Mouse (Mus musculus): ENCODE measurements around the gene Gm40193. TPM values are rescaled to one million over a fixed set of nuclear protein-coding genes. Genes with fewer than 3 reads are reported as not detected.
"Not testable (repeated sequence)": the region's sequence is repeated elsewhere in the genome, so short reads cannot be mapped to it uniquely, and the experiment has no call there.

The Gm40193 gene
- polyA plus RNA-seq, 1 experiment = not detected

DNA sequence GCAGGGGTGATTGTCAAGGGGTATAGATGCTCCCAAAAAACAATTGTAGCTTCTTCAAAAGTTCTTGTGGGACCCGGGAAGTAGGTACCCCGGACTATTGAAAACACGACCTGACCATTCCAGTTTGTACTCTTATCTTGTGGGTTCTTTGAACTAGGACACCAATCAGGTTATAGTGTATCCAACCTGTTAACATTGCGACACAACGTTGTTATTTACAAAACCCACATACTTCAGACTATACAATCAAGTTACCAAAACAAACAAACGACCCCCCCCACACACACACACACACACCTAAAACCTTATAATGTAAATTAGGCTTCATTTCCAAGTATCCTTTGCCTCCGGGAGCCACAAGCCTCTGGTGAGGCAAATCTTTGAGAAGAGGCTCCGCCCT, 8.0 kb downstream of the Gm40193 start:
- H3K27ac ChIP-seq (ENCODE audit: insufficient read depth, low read length) = no peak overlapping the region
- H3K4me1 ChIP-seq (ENCODE audit: control insufficient read depth, insufficient read depth, low read length) = 0 out of 2 replicates have a peak, but pooled peaks cover 5% of the 10 kb centered on the region
- 0 out of 2 replicates have a peak overlapping the region, but pooled peaks have one; percentile 12 for H3K4me3 ChIP-seq (ENCODE audit: insufficient read depth, low read length)
- TF ChIP-seq POLR2A (IDR thresholded peaks at IDR 0.05; ENCODE audit: low read depth, low read length) (no peak; the same call in 1 of the 2 replicates), CTCF (IDR thresholded peaks at IDR 0.05; ENCODE audit: borderline replicate concordance, insufficient read depth, low read length) (no peak)

DNA sequence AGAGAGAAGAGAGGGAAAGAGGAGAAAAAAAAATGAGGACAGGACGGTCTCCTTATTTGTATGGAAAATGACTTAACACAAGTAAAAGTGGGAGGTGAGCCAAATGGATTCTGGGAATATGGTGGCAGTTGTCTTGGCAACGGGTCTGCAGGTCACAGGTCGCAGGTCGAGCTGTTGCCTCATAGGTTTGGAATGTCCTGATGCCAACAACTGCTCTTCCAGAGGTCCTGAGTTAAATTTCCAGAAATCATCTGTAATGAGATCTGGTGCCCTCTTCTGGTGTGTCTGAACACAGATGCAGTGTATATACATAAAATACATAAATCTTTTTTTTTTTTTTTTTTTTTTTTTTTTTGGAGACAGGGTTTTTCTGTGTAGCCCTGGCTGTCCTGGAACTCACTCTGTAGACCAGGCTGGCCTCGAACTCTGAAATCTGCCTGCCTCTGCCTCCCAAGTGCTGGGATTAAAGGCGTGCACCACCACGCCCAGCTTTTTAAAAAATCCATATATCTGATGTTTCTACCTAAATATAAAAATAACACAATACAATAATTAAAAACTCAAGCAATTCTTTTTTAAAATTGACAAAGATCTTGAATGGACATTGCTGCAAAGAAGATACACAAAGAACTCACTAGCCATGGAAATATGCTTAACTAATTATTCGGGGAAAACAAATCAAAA, 9.3 kb downstream of the Gm40193 start:
- not testable (repeated sequence) for H3K4me3 ChIP-seq (ENCODE audit: insufficient read depth, low read length); H3K4me1 ChIP-seq (ENCODE audit: control insufficient read depth, insufficient read depth, low read length); H3K27ac ChIP-seq (ENCODE audit: insufficient read depth, low read length)

DNA sequence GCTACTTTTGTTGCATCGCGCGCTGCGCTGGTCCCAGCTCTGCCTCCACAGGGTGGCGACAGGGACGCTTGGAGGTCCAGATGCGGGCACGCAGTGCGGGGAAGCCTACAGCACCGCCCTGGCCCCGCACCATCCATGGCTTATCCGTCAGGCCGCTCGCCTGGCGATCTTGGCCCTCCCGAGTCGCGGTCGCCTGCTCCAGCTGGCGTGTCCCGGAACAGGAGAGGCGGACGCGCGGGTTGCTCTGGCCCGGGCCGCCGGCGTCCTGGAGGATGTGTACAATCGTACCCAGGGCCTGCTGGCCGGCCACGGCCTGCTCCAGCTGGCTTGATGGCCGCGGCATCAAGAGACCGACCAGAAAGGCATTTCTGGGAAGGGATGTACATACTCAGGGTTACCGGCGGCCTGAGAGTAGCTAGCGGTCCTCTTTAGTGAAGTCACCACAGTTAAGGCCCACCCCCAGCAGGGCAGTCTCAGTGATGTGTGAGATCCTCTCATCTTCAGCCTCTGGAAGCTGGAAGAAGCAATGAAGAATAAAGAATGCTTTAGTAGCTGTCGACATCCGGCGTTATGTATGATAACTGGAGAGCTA, 12.5 kb downstream of the Gm40193 start:
- TF ChIP-seq CTCF (IDR thresholded peaks at IDR 0.05; ENCODE audit: borderline replicate concordance, insufficient read depth, low read length) = peak; percentile 6; the same call in 1 of the 2 replicates
- peak; percentile 35; the same call in 1 of the 2 replicates for TF ChIP-seq POLR2A (IDR thresholded peaks at IDR 0.05; ENCODE audit: low read depth, low read length)
- H3K27ac ChIP-seq (ENCODE audit: insufficient read depth, low read length) = no peak overlapping the region
- no peak overlapping the region for H3K4me3 ChIP-seq (ENCODE audit: insufficient read depth, low read length)
- no peaks in the 10 kb centered on the region for H3K4me1 ChIP-seq (ENCODE audit: control insufficient read depth, insufficient read depth, low read length)

DNA sequence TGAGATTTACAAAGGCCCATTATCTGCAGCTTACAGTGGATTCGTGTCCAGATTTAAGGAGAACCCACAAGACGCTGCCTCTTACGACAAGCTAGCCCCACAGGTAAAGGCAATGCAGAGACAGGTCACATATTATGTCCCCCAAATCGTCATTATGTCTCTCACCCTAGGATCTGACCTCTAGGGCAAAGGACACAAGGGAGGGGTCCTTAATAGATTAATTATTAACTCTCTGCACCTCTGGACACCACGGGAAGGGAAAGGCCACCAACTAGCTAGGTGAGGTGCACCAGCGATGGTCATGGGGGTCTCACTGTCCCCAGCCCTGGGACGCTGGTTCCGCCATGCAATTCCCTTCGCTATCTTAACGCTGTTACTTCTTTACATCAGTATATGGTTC, 13.8 kb downstream of the Gm40193 start, which contains the start of gene Gltpd2:
Gene Gltpd2 (plus strand): TSS at position 274 of the 400 bp plus-strand sequence.
- H3K27ac ChIP-seq (ENCODE audit: insufficient read depth, low read length) = no peak within 1 kb of the TSS
- no peaks in the 10 kb centered on the region for H3K4me1 ChIP-seq (ENCODE audit: control insufficient read depth, insufficient read depth, low read length)

DNA sequence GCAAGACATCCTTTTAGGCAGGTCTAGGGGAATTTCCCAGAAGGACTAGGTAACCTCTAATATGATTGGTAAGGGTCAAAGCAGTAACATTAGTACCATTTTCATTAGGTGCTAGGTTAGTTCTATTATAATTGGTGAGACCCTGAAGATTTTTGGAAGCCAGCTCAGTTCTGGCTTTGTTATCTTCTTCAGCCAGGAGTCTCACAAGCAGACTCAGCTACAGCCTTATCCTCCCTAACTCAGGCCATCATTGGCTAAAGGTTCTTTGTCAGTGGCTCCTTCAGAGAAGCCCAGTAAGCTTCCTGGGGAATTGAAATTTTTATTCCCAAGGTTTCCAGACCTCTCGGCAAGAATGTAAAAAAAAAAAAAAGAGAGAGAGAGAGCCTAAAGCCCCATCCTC, 14.3 kb downstream of the Gm40193 start:
- Histone ChIP-seq H3K27ac (ENCODE audit: insufficient read depth, low read length) (no peak overlapping the region), H3K4me1 (ENCODE audit: control insufficient read depth, insufficient read depth, low read length) (no peaks in the 10 kb centered on the region), H3K4me3 (ENCODE audit: insufficient read depth, low read length) (no peak overlapping the region)
- TF ChIP-seq CTCF (IDR thresholded peaks at IDR 0.05; ENCODE audit: borderline replicate concordance, insufficient read depth, low read length) (no peak), POLR2A (IDR thresholded peaks at IDR 0.05; ENCODE audit: low read depth, low read length) (no peak)

More for the DNA sequence above, 13.8 kb downstream of the Gm40193 start, which contains the start of gene Gltpd2:
- no peak within 1 kb of the TSS for H3K4me3 ChIP-seq (ENCODE audit: insufficient read depth, low read length)
- no peak for TF ChIP-seq CTCF (IDR thresholded peaks at IDR 0.05; ENCODE audit: borderline replicate concordance, insufficient read depth, low read length)
- TF ChIP-seq POLR2A (IDR thresholded peaks at IDR 0.05; ENCODE audit: low read depth, low read length) = no peak

GRCm38 (mm10) chr11:70516352-70516751, 16.4 kb downstream of the Gm40193 start:
- Histone ChIP-seq H3K4me1 (ENCODE audit: control insufficient read depth, insufficient read depth, low read length) (no peaks in the 10 kb centered on the region), H3K27ac (ENCODE audit: insufficient read depth, low read length) (no peak overlapping the region), H3K4me3 (ENCODE audit: insufficient read depth, low read length) (no peak overlapping the region)
- TF ChIP-seq CTCF (IDR thresholded peaks at IDR 0.05; ENCODE audit: borderline replicate concordance, insufficient read depth, low read length) (no peak), POLR2A (IDR thresholded peaks at IDR 0.05; ENCODE audit: low read depth, low read length) (no peak)

DNA sequence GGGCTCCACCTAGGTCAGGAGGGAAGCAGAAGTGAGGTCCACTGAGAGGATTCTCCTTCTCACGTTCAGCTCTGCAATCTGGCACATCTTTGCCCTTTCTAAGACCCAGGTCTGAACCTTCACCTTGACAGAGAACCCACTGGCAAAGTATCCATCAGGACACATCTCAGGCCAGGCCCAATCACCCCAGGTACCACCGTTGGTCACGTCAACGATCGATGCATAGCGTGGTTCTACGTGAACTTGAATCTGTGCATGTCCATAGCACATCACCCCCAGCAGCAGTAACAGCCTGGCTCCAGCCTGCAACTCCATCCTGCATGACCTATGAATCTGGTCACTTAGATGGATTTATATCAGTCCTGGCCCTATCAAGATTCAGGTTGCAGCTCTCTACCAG, 18.5 kb downstream of the Gm40193 start, which contains the start of gene Vmo1:
Gene Vmo1 (minus strand): TSS at position 329 of the 400 bp plus-strand sequence.
- no peak within 1 kb of the TSS for H3K4me3 ChIP-seq (ENCODE audit: insufficient read depth, low read length)
- no peaks in the 10 kb centered on the region for H3K4me1 ChIP-seq (ENCODE audit: control insufficient read depth, insufficient read depth, low read length)
- no peak within 1 kb of the TSS for H3K27ac ChIP-seq (ENCODE audit: insufficient read depth, low read length)
- TF ChIP-seq CTCF (IDR thresholded peaks at IDR 0.05; ENCODE audit: borderline replicate concordance, insufficient read depth, low read length) (no peak), POLR2A (IDR thresholded peaks at IDR 0.05; ENCODE audit: low read depth, low read length) (no peak)

- Histone ChIP-seq H3K4me1 (ENCODE audit: control insufficient read depth, insufficient read depth, low read length) (no peaks in the 10 kb centered on the region), H3K27ac (ENCODE audit: insufficient read depth, low read length) (no peak overlapping the region), H3K4me3 (ENCODE audit: insufficient read depth, low read length) (no peak overlapping the region)
- TF ChIP-seq POLR2A (IDR thresholded peaks at IDR 0.05; ENCODE audit: low read depth, low read length) (no peak), CTCF (IDR thresholded peaks at IDR 0.05; ENCODE audit: borderline replicate concordance, insufficient read depth, low read length) (no peak)
Observed at GRCm38 (mm10) chr11:70513520-70513919, 19.2 kb downstream of the Gm40193 start.

DNA sequence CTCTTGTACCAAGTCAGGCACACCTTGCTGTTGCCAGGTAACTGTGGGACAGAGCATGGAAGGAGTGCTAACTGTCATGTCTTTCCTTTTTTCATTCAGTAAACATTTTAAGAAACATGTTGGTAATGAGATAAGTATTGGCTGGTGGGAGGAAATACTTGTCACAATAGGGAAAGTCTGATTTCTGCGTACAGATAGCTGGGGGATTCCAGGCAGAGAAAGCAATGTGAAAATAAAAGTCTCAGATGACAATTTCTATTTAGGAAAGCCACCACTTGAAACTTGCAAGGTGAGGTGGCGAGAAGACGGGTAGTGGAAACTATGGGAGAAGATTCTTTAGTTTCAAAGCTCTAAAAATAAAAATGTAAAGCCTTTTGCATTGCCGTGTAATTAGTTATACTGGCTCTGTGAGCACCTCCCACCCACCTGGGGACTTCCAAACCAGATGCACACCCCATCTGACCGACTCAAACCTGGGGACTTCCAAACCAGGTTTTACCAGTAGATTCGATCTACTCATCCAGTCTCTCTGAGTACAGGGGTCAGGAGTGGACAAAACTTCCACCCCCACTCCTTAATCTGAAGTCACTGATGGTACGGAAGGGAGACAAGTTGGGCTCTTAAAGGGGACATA, 19.9 kb downstream of the Gm40193 start:
- no peak overlapping the region for H3K4me3 ChIP-seq (ENCODE audit: insufficient read depth, low read length)
- no peak for TF ChIP-seq POLR2A (IDR thresholded peaks at IDR 0.05; ENCODE audit: low read depth, low read length)
- no peak for TF ChIP-seq CTCF (IDR thresholded peaks at IDR 0.05; ENCODE audit: borderline replicate concordance, insufficient read depth, low read length)
- no peak overlapping the region for H3K27ac ChIP-seq (ENCODE audit: insufficient read depth, low read length)
- no peaks in the 10 kb centered on the region for H3K4me1 ChIP-seq (ENCODE audit: control insufficient read depth, insufficient read depth, low read length)

- Histone ChIP-seq H3K4me3 (ENCODE audit: insufficient read depth, low read length) (no peak overlapping the region), H3K4me1 (ENCODE audit: control insufficient read depth, insufficient read depth, low read length) (no peaks in the 10 kb centered on the region), H3K27ac (ENCODE audit: insufficient read depth, low read length) (no peak overlapping the region)
- TF ChIP-seq CTCF (IDR thresholded peaks at IDR 0.05; ENCODE audit: borderline replicate concordance, insufficient read depth, low read length) (no peak), POLR2A (IDR thresholded peaks at IDR 0.05; ENCODE audit: low read depth, low read length) (no peak)
Observed at GRCm38 (mm10) chr11:70511825-70512224, 20.9 kb downstream of the Gm40193 start.
